Mouse (Mus musculus) neutrophil, adult 59 days (primary cell): ENCODE results near the gene Dut. TPM values are rescaled to one million over a fixed set of nuclear protein-coding genes. Genes with fewer than 3 reads are reported as not detected.

ENCODE experiments used
- total RNA-seq, 2 experiments: library from RNA; stranded (reverse); gene quantifications; 1 replicate in 1 of 2; 2 replicates in 1 of 2; pipeline ENCODE4 v1.2.4; 2023

The Dut gene
- total RNA-seq, result 10 to 100 TPM; 48.6 to 55.4 TPM

DNA sequence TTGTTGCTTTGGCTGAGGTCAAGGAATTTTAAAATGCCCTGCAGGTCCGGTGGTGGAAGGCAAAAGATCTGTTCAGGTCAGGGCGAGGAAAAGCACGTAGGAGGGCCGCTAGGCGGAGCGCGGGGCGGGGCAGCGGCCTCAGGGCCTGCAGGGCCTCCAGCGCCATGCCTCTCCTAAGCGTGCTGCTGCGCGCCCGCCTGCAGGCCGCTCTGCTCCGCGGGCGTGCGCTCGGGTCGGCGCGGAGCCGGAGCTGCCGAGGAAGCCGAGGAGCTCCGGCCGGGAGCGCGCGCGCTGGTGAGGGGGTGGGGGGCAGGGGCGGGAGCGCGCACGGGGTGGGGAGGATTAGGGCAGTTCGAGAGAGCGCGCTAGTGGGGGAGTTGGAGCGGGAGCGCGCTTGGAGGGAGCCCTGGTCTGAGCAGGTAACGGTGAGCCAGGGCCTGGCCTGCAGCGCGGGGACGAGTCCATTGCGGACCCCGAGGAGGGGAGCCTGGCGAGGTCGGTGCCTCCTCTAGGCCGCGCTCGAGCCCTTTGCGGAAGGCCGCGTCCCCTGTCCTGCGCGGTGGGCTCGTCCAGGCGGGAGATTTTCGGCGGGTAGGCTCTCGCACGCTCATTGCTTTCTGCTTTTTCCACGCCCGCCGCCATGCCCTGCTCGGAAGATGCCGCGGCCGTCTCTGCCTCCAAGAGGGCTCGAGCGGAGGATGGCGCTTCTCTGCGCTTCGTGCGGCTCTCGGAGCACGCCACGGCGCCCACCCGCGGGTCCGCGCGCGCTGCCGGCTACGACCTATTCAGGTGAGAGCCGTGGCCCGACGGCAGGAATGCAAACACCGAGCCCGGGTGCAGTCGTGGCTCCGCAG is at the start of gene Dut:
Gene Dut (plus strand): TSS at position 83 of the 854 bp plus-strand sequence.

Other genes starting within 250 kb of the Dut start
- gene Slc24a5, start 179.1 kb upstream of the Dut start, total RNA-seq, result under 1 TPM in 1 of 2 experiments, not detected in 1; 0.24 TPM
- 10 to 100 TPM; 12.5 to 13.3 TPM for gene Myef2, start 123.5 kb upstream of the Dut start, total RNA-seq
- gene Ctxn2, start 110.5 kb upstream of the Dut start, total RNA-seq, result not detected
- gene Slc12a1, start 94.7 kb upstream of the Dut start, total RNA-seq, result not detected